Mouse (Mus musculus) lung, postnatal 0 days (tissue): ENCODE measurements at regions not wholly inside any gene's neighbourhood (a gene's known extent, or its start where the extent isn't known, plus 50 kb on each side); places are given as distances from the start of the nearest gene placed in this dataset.

Experiments
- CTCF ChIP-seq: IDR thresholded peaks from 2 replicates; pipeline ENCODE4 v1.5.1; 2016; ENCODE audit warnings: antibody characterized with exemption, mild to moderate bottlenecking
- EP300 ChIP-seq: IDR thresholded peaks from 2 replicates; pipeline ENCODE4 v1.6.1; 2016; ENCODE audit warnings: antibody characterized with exemption, mild to moderate bottlenecking, control low read depth

- TF ChIP-seq CTCF: no peak
- TF ChIP-seq EP300: no peak
These were observed 120.3 kb downstream of the Gsdmc2 start for GRCm38 (mm10) chr15:63724543-63725186.
